Mouse (Mus musculus) neural tube, embryonic 15.5 days (tissue): ENCODE measurements around the gene Rabep2. TPM values are rescaled to one million over a fixed set of nuclear protein-coding genes. Genes with fewer than 3 reads are reported as not detected.
"Not testable (repeated sequence)": the region's sequence is repeated elsewhere in the genome, so short reads cannot be mapped to it uniquely, and the experiment has no call there.

Experiments
- ATAC-seq: fragments of 200-750 bp; cut with Nextera tagmentation; 2 replicates; pipeline ENCODE4 v1.8.0; 2017; ENCODE audit warnings: mild to moderate bottlenecking, moderate TSS enrichment, moderate library complexity; ENCODE audit not compliant: low FRiP score
- H3K27ac ChIP-seq: fragments of 300-500 bp; sonication (generic); replicated peaks from 2 replicates; pipeline ENCODE4 v1.5.1; 2015; ENCODE audit warnings: mild to moderate bottlenecking, inconsistent platforms
- H3K27me3 ChIP-seq: fragments of 300-500 bp; sonication (generic); replicated peaks from 2 replicates; pipeline ENCODE4 v1.6.1; 2015; ENCODE audit warnings: inconsistent platforms
- H3K36me3 ChIP-seq: fragments of 300-500 bp; sonication (generic); 2 replicates; pipeline ENCODE4 v1.6.1; 2015; ENCODE audit warnings: inconsistent platforms
- H3K4me1 ChIP-seq: fragments of 300-500 bp; sonication (generic); 2 replicates; pipeline ENCODE4 v1.6.1; 2015; ENCODE audit warnings: inconsistent platforms
- H3K4me2 ChIP-seq: fragments of 300-500 bp; sonication (generic); 2 replicates; pipeline ENCODE4 v1.6.1; 2015; ENCODE audit warnings: inconsistent platforms, mild to moderate bottlenecking, moderate library complexity
- H3K4me3 ChIP-seq: fragments of 300-500 bp; sonication (generic); replicated peaks from 2 replicates; pipeline ENCODE4 v1.5.1; 2015; ENCODE audit warnings: mild to moderate bottlenecking, inconsistent platforms
- H3K9ac ChIP-seq: fragments of 300-500 bp; sonication (generic); replicated peaks from 2 replicates; pipeline ENCODE4 v1.6.1; 2015; ENCODE audit warnings: mild to moderate bottlenecking, inconsistent platforms
- H3K9me3 ChIP-seq: fragments of 300-500 bp; sonication (generic); replicated peaks from 2 replicates; pipeline ENCODE4 v1.6.1; 2016; ENCODE audit warnings: inconsistent platforms
- WGBS: fragments of 180-500 bp; shearing (Covaris S2); methylation state at CpG from one replicate; pipeline ENCODE4 v1.1.7; 2015; ENCODE audit warnings: mixed read lengths; 5-methylcytosine and 5-hydroxymethylcytosine counted together
- polyA plus RNA-seq: library from polyadenylated mRNA; unstranded; fragments of >200 nt; fragmentation: Nextera tagmentation; extraction: Ambion mirVana; gene quantifications from 2 replicates; pipeline ENCODE4 v1.2.1, GENCODE M21; 2015

The Rabep2 gene
- polyA plus RNA-seq, 1 experiment from 2014 or later = 22.2 TPM

- Histone ChIP-seq H3K4me3 (no peak overlapping the region), H3K27ac (no peak overlapping the region), H3K4me1 (peaks cover 10% of the 10 kb centered on the region), H3K9ac (no peak overlapping the region), H3K36me3 (no peaks in the 10 kb centered on the region), H3K9me3 (no peaks in the 10 kb centered on the region), H3K27me3 (no peaks in the 10 kb centered on the region; the same call in 1 of the 2 replicates), H3K4me2 (no peak overlapping the region)
- 26% methylated on average over 5 of the region's 5 CpGs for WGBS
- ATAC-seq = no peak
Observed at GRCm38 (mm10) chr7:126481699-126482098, 53.1 kb downstream of the Rabep2 start.

- under 1% methylated on average over 23 of the region's 23 CpGs for WGBS
- ATAC-seq = peak; percentile 39; the same call in 1 of the 2 replicates
Observed at GRCm38 (mm10) chr7:126482392-126482871, 53.9 kb downstream of the Rabep2 start.

GRCm38 (mm10) chr7:126487052-126487483, 58.5 kb downstream of the Rabep2 start, which contains the start of gene Tufm:
Tufm (plus strand) TSS chr7:126487361.
- peaks cover 22% of the 10 kb centered on the region for H3K4me1 ChIP-seq
- H3K27me3 ChIP-seq = no peaks in the 10 kb centered on the region
- ATAC-seq = peak; percentile 91
- H3K4me2 ChIP-seq = peak within 1 kb of the TSS; percentile 95
- peak within 1 kb of the TSS; percentile 73 for H3K9ac ChIP-seq
- under 1% methylated on average over 32 of the region's 32 CpGs for WGBS
- peak within 1 kb of the TSS; percentile 71 for H3K4me3 ChIP-seq
- H3K27ac ChIP-seq = peak within 1 kb of the TSS; percentile 83
- no peaks in the 10 kb centered on the region for H3K9me3 ChIP-seq
- H3K36me3 ChIP-seq = peaks cover 27% of the 10 kb centered on the region

More at GRCm38 (mm10) chr7:126482392-126482871, 53.9 kb downstream of the Rabep2 start:
- Histone ChIP-seq H3K27ac (peak overlapping the region; percentile 71), H3K27me3 (no peaks in the 10 kb centered on the region; the same call in 1 of the 2 replicates), H3K9ac (peak overlapping the region; percentile 51), H3K4me2 (peak overlapping the region; percentile 72), H3K4me3 (peak overlapping the region; percentile 35), H3K9me3 (no peaks in the 10 kb centered on the region), H3K4me1 (peaks cover 11% of the 10 kb centered on the region), H3K36me3 (no peaks in the 10 kb centered on the region)

GRCm38 (mm10) chr7:126487617-126488385, 59.2 kb downstream of the Rabep2 start:
- H3K9me3 ChIP-seq, ATAC-seq, H3K27me3 ChIP-seq: not testable (repeated sequence)
- peak overlapping the region; percentile 95 for H3K4me2 ChIP-seq
- H3K27ac ChIP-seq = peak overlapping the region; percentile 77
- peaks cover 16% of the 10 kb centered on the region for H3K4me1 ChIP-seq
- peaks cover 35% of the 10 kb centered on the region for H3K36me3 ChIP-seq
- peak overlapping the region; percentile 73 for H3K9ac ChIP-seq
- H3K4me3 ChIP-seq = peak overlapping the region; percentile 71
- 18% methylated on average over 25 of the region's 25 CpGs for WGBS

- Histone ChIP-seq H3K4me2 (no peak overlapping the region), H3K9ac (no peak overlapping the region), H3K27me3 (no peaks in the 10 kb centered on the region), H3K36me3 (peaks cover 67% of the 10 kb centered on the region), H3K4me1 (peaks cover 14% of the 10 kb centered on the region), H3K4me3 (no peak overlapping the region), H3K9me3 (no peaks in the 10 kb centered on the region), H3K27ac (no peak overlapping the region)
- ATAC-seq = no peak
- 73% methylated on average over 1 of the region's 1 CpGs for WGBS
Observed at GRCm38 (mm10) chr7:126491005-126491404, 62.4 kb downstream of the Rabep2 start.

- Histone ChIP-seq H3K9me3 (no peaks in the 10 kb centered on the region), H3K4me1 (peaks cover 11% of the 10 kb centered on the region), H3K4me2 (no peak overlapping the region), H3K4me3 (no peak overlapping the region), H3K27ac (no peak overlapping the region), H3K9ac (no peak overlapping the region), H3K27me3 (no peaks in the 10 kb centered on the region), H3K36me3 (peaks cover 76% of the 10 kb centered on the region)
- no peak for ATAC-seq
- 43% methylated on average over 11 of the region's 11 CpGs for WGBS
Observed at GRCm38 (mm10) chr7:126491973-126492372, 63.4 kb downstream of the Rabep2 start.

GRCm38 (mm10) chr7:126494120-126494519, 65.6 kb downstream of the Rabep2 start:
- WGBS = over 99% methylated on average over 6 of the region's 6 CpGs
- no peak overlapping the region for H3K27ac ChIP-seq
- H3K4me1 ChIP-seq = no peaks in the 10 kb centered on the region
- H3K36me3 ChIP-seq = peaks cover 95% of the 10 kb centered on the region
- no peak overlapping the region for H3K4me3 ChIP-seq
- no peaks in the 10 kb centered on the region for H3K27me3 ChIP-seq
- no peaks in the 10 kb centered on the region for H3K9me3 ChIP-seq
- no peak overlapping the region for H3K9ac ChIP-seq
- no peak for ATAC-seq
- H3K4me2 ChIP-seq = no peak overlapping the region

GRCm38 (mm10) chr7:126496475-126496874, 67.9 kb downstream of the Rabep2 start:
- no peak for ATAC-seq
- Histone ChIP-seq H3K27ac (no peak overlapping the region), H3K4me3 (no peak overlapping the region), H3K27me3 (no peaks in the 10 kb centered on the region), H3K4me1 (peaks cover 20% of the 10 kb centered on the region), H3K4me2 (no peak overlapping the region), H3K9me3 (no peaks in the 10 kb centered on the region), H3K36me3 (peaks cover 95% of the 10 kb centered on the region), H3K9ac (no peak overlapping the region)
- 91% methylated on average over 5 of the region's 5 CpGs for WGBS

- Histone ChIP-seq H3K4me2 (no peak overlapping the region), H3K9me3 (no peaks in the 10 kb centered on the region), H3K9ac (no peak overlapping the region), H3K4me1 (peaks cover 23% of the 10 kb centered on the region), H3K36me3 (peaks cover 82% of the 10 kb centered on the region), H3K27ac (no peak overlapping the region), H3K27me3 (no peaks in the 10 kb centered on the region), H3K4me3 (no peak overlapping the region)
- no peak for ATAC-seq
- 81% methylated on average over 12 of the region's 12 CpGs for WGBS
Observed at GRCm38 (mm10) chr7:126497966-126498365, 69.4 kb downstream of the Rabep2 start.

Other genes with a start within 250 kb of the Rabep2 start
- 51.2 and 54.3 TPM in 2 replicates for gene Xpo6, start 228.3 kb upstream of the Rabep2 start, polyA plus RNA-seq
- gene Sbk1, start 156.1 kb upstream of the Rabep2 start, polyA plus RNA-seq = 143 and 182 TPM in 2 replicates
- 0.56 and 31.7 TPM in 2 replicates for gene Lat, start 59.2 kb upstream of the Rabep2 start, polyA plus RNA-seq
- gene Spns1, start 51.3 kb upstream of the Rabep2 start, polyA plus RNA-seq = 82.4 and 92.7 TPM in 2 replicates
- gene Nfatc2ip, start 32.0 kb upstream of the Rabep2 start, polyA plus RNA-seq = 2.4 and 2.8 TPM in 2 replicates
- gene Cd19, start 13.9 kb upstream of the Rabep2 start, polyA plus RNA-seq = 0.22 and 0.26 TPM in 2 replicates
- gene Atp2a1, start 34.3 kb downstream of the Rabep2 start, polyA plus RNA-seq = 6.5 and 12.7 TPM in 2 replicates
- gene Sh2b1, start 46.7 kb downstream of the Rabep2 start, polyA plus RNA-seq = 69.4 and 69.6 TPM in 2 replicates
- 139 and 147 TPM in 2 replicates for gene Tufm, start 58.6 kb downstream of the Rabep2 start, polyA plus RNA-seq
- 66.0 and 69.5 TPM in 2 replicates for gene Atxn2l, start 74.7 kb downstream of the Rabep2 start, polyA plus RNA-seq
- gene Eif3c, start 137.7 kb downstream of the Rabep2 start, polyA plus RNA-seq = 178 and 194 TPM in 2 replicates
- gene Apobr, start 156.2 kb downstream of the Rabep2 start, polyA plus RNA-seq = 0.22 and 1.3 TPM in 2 replicates
- 32.6 and 32.7 TPM in 2 replicates for gene Cln3, start 157.1 kb downstream of the Rabep2 start, polyA plus RNA-seq
- gene Il27, start 166.2 kb downstream of the Rabep2 start, polyA plus RNA-seq = not detected in 2 replicates
- gene Nupr1, start 202.1 kb downstream of the Rabep2 start, polyA plus RNA-seq = 12.4 and 13.9 TPM in 2 replicates
- gene Sgf29, start 220.6 kb downstream of the Rabep2 start, polyA plus RNA-seq = 53.2 and 64.5 TPM in 2 replicates
- 3.4 and 5.1 TPM in 2 replicates for gene Sult1a1, start 247.7 kb downstream of the Rabep2 start, polyA plus RNA-seq